Mouse (Mus musculus) liver, postnatal 0 days (tissue): ENCODE results near the gene Fignl2. TPM values are rescaled to one million over a fixed set of nuclear protein-coding genes. Genes with fewer than 3 reads are reported as not detected.
A peak's percentile ranks its signal among the peaks of the same experiment; 100 is the strongest.

Experiments used
- ATAC-seq: fragments of 200-750 bp; cut with Nextera tagmentation; 2 replicates; pipeline ENCODE4 v1.8.0; 2017; ENCODE audit warnings: mild to moderate bottlenecking, moderate library complexity
- DNase-seq: peaks from one replicate; pipeline ENCODE4 v3.0.0-alpha.2; 2016
- H3K27ac ChIP-seq: fragments of 300-500 bp; sonication (generic); 2 replicates; pipeline ENCODE4 v1.5.1; 2014; ENCODE audit warnings: antibody characterized with exemption, moderate library complexity, mild to moderate bottlenecking, low read depth
- H3K27me3 ChIP-seq: fragments of 300-500 bp; sonication (generic); 2 replicates; pipeline ENCODE4 v1.6.1; 2014; ENCODE audit warnings: low read length, control low read depth, mixed read lengths; ENCODE audit not compliant: insufficient read depth
- H3K36me3 ChIP-seq: fragments of 300-500 bp; sonication (generic); replicated peaks from 2 replicates; pipeline ENCODE4 v1.6.1; 2014; ENCODE audit warnings: mild to moderate bottlenecking, control low read depth, low read length, moderate library complexity, mixed read lengths; ENCODE audit not compliant: insufficient read depth
- H3K4me1 ChIP-seq: fragments of 300-500 bp; sonication (generic); 2 replicates; pipeline ENCODE4 v1.6.1; 2014; ENCODE audit warnings: antibody characterized with exemption, mild to moderate bottlenecking, control low read depth; ENCODE audit not compliant: insufficient read depth
- H3K4me2 ChIP-seq: fragments of 300-500 bp; sonication (generic); 2 replicates; pipeline ENCODE4 v1.6.1; 2014; ENCODE audit warnings: low read depth, mild to moderate bottlenecking, low read length, moderate library complexity, mixed read lengths
- H3K4me3 ChIP-seq: fragments of 300-500 bp; sonication (generic); 2 replicates; pipeline ENCODE4 v1.5.1; 2014; ENCODE audit warnings: low read depth, low read length
- H3K9ac ChIP-seq: fragments of 300-500 bp; sonication (generic); replicated peaks from 2 replicates; pipeline ENCODE4 v1.6.1; 2014; ENCODE audit warnings: mild to moderate bottlenecking, moderate library complexity
- H3K9me3 ChIP-seq: fragments of 300-500 bp; sonication (generic); 2 replicates; pipeline ENCODE4 v1.6.1; 2016; ENCODE audit warnings: mild to moderate bottlenecking, control low read depth, low read length, mixed read lengths
- CTCF ChIP-seq: sonication (generic); IDR thresholded peaks from 2 replicates; pipeline ENCODE4 v1.5.1; 2016; ENCODE audit warnings: antibody characterized with exemption, low read depth
- EP300 ChIP-seq: IDR thresholded peaks from 2 replicates; pipeline ENCODE4 v1.6.1; 2016; ENCODE audit warnings: antibody characterized with exemption, low read depth, mild to moderate bottlenecking
- WGBS: fragments of 180-500 bp; shearing (Covaris S2); extraction: QIAGEN DNeasy Blood & Tissue Kit; methylation state at CpG from one replicate; pipeline ENCODE4 v1.1.7; 2014; ENCODE audit not compliant: insufficient replicate concordance; 5-methylcytosine and 5-hydroxymethylcytosine counted together
- polyA plus RNA-seq: library from polyadenylated mRNA; unstranded; fragments of >200 nt; fragmentation: Nextera tagmentation; extraction: Ambion mirVana; gene quantifications from 2 replicates; pipeline ENCODE4 v1.2.1, GENCODE M21; 2015

The Fignl2 gene
- polyA plus RNA-seq, 1 experiment from 2014 or later, result 0.18 TPM

DNA sequence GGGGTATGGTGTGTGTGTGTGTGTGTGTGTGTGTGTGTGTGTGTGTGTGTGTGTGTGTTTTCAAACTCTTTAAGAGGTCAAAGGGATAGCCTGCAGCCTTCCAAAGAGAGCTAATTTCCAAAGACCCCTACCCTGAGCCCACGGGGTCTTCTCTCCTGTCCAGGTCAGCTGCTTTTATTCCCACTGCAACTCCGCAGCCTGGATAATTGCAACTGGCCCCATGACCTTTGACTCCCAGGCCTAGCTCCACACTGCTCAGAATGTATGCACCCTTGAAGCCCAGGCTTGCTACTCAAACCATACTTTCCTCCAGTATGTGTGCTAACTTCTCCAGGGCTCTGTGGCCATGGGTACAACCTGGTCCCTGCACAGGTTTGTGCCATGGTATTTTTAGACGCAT is 17.0 kb upstream of the Fignl2 start:
- H3K4me1 ChIP-seq, result peaks cover 8% of the 10 kb centered on the region
- H3K36me3 ChIP-seq, result no peaks in the 10 kb centered on the region
- H3K4me2 ChIP-seq, result no peak overlapping the region
- no peak overlapping the region for H3K4me3 ChIP-seq
- no peaks in the 10 kb centered on the region for H3K9me3 ChIP-seq
- ATAC-seq (no peak), DNase-seq (no peak)
- WGBS, result 62% methylated on average over 3 of the region's 3 CpGs
- no peak for TF ChIP-seq CTCF
- no peak for TF ChIP-seq EP300
- H3K9ac ChIP-seq, result no peak overlapping the region
- H3K27me3 ChIP-seq, result 0 out of 2 replicates have a peak, but pooled peaks cover 4% of the 10 kb centered on the region
- H3K27ac ChIP-seq, result no peak overlapping the region

GRCm38 (mm10) chr15:101094979-101095378 is 16.6 kb upstream of the Fignl2 start:
- 77% methylated on average over 9 of the region's 9 CpGs for whole genome bisulfite sequencing
- DNase-seq (no peak), ATAC-seq (no peak)
- Histone ChIP-seq H3K9ac (no peak overlapping the region), H3K27me3 (0 out of 2 replicates have a peak, but pooled peaks cover 4% of the 10 kb centered on the region), H3K9me3 (no peaks in the 10 kb centered on the region), H3K27ac (no peak overlapping the region), H3K4me2 (no peak overlapping the region), H3K36me3 (no peaks in the 10 kb centered on the region), H3K4me3 (no peak overlapping the region), H3K4me1 (peaks cover 8% of the 10 kb centered on the region)
- TF ChIP-seq CTCF, result no peak
- TF ChIP-seq EP300, result no peak

DNA sequence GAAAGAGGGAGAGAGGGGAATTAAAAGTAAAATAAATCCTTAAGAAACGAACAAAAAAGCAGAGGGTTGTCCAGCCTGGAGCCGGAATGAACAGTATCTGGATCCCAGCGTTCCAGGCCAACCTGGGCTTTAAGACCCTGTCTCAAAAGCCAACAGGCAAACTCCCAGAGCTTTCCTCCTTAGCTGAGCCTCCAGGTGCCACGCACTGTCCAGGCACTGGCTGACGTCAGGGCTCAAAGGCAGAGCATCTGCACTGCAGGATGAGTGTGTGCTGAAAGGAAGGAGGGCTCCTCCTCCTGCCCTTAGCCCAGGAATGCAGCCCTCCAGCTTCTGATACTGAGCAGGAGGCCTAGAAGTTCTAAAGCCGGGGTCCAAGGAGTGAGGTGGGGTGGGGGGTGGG is 15.6 kb upstream of the Fignl2 start:
- DNase-seq (no peak), ATAC-seq (no peak)
- H3K4me3 ChIP-seq, result no peak overlapping the region
- H3K36me3 ChIP-seq, result no peaks in the 10 kb centered on the region
- H3K27ac ChIP-seq, result no peak overlapping the region
- WGBS, result 74% methylated on average over 6 of the region's 6 CpGs
- no peak overlapping the region for H3K4me2 ChIP-seq
- H3K9ac ChIP-seq, result no peak overlapping the region
- H3K9me3 ChIP-seq, result no peaks in the 10 kb centered on the region
- H3K4me1 ChIP-seq, result peaks cover 8% of the 10 kb centered on the region
- no peak for TF ChIP-seq EP300
- TF ChIP-seq CTCF, result no peak
- H3K27me3 ChIP-seq, result 0 out of 2 replicates have a peak, but pooled peaks cover 4% of the 10 kb centered on the region

GRCm38 (mm10) chr15:101092829-101093648 is 14.7 kb upstream of the Fignl2 start:
- Histone ChIP-seq H3K9ac (no peak overlapping the region), H3K27me3 (0 out of 2 replicates have a peak, but pooled peaks cover 4% of the 10 kb centered on the region), H3K4me1 (peaks cover 8% of the 10 kb centered on the region), H3K4me2 (no peak overlapping the region; the same call in 1 of the 2 replicates), H3K27ac (no peak overlapping the region), H3K36me3 (no peaks in the 10 kb centered on the region), H3K4me3 (no peak overlapping the region), H3K9me3 (no peaks in the 10 kb centered on the region)
- TF ChIP-seq CTCF (no peak), EP300 (no peak)
- ATAC-seq (0 out of 2 replicates have a peak, but pooled peaks have one; percentile 43), DNase-seq (no peak)
- 50% methylated on average over 25 of the region's 25 CpGs for WGBS

GRCm38 (mm10) chr15:101092121-101092828 is 13.9 kb upstream of the Fignl2 start:
- H3K27me3 ChIP-seq, result no peaks in the 10 kb centered on the region
- TF ChIP-seq CTCF (no peak), EP300 (no peak)
- peaks cover 8% of the 10 kb centered on the region; the same call in 1 of the 2 replicates for H3K4me1 ChIP-seq
- H3K4me2 ChIP-seq, result no peak overlapping the region
- H3K36me3 ChIP-seq, result no peaks in the 10 kb centered on the region
- no peaks in the 10 kb centered on the region for H3K9me3 ChIP-seq
- ATAC-seq (no peak), DNase-seq (no peak)
- no peak overlapping the region for H3K27ac ChIP-seq
- 44% methylated on average over 14 of the region's 14 CpGs for WGBS
- no peak overlapping the region for H3K4me3 ChIP-seq
- no peak overlapping the region for H3K9ac ChIP-seq

GRCm38 (mm10) chr15:101091551-101091950 is 13.2 kb upstream of the Fignl2 start:
- Histone ChIP-seq H3K9ac (no peak overlapping the region), H3K27me3 (no peaks in the 10 kb centered on the region), H3K4me3 (no peak overlapping the region), H3K4me1 (peaks cover 8% of the 10 kb centered on the region; the same call in 1 of the 2 replicates), H3K9me3 (no peaks in the 10 kb centered on the region), H3K4me2 (no peak overlapping the region), H3K36me3 (no peaks in the 10 kb centered on the region), H3K27ac (no peak overlapping the region)
- TF ChIP-seq EP300 (no peak), CTCF (no peak)
- no peak for ATAC-seq
- no peak for DNase-seq
- 75% methylated on average over 8 of the region's 8 CpGs for WGBS
